Mouse (Mus musculus): ENCODE results near the gene Kcna7.
"Not testable (repeated sequence)": the region's sequence is repeated elsewhere in the genome, so short reads cannot be mapped to it uniquely, and the experiment has no call there.

Kcna7 gene

DNA sequence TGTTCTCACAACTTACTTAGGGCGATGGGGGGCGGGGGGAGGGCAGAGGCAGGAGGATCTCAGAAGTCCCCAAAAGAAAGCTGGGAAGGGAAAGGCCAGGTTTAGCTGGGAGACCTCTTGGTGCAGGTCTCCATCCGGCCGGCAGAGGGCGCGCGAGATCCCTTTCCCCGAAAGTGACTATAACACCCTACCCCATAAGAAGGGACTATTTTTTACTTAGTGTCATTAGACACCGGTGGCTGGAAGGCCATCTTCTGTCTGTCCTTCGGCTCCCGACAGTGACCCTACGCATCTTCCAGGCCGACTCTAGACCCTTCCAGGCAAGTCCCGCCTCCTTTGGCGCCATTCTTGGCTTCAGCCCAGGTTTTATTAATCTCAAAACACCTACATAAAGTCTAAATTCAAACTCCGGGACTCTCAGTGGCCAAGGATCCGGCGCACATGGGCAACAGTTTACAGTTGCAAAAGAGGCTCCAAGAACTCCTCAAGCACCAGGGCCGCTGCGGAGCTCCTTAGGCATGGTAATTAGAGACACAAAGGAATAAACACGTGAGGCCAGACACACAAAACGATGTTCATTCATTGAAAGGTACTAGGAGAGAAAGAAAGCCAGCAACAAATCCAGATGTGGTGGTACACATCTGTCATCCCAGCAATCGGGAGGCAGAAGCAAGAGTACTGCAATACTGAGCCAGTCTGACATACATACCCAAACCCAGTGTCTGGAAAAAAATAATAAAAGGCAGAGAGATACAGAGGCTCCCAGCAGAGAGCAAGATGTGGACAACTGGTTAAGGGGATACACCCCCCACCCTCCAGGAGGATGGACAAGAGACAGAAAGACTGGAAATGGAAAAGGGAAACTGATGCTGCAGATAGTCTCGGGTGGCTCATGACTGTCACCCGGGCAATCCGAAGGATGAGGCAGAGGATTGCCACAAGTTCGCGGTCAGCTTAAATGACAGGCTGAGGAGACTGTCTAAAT, at the start of gene Kcna7:
TSS of gene Kcna7 (plus strand) at position 563 of the 985 bp plus-strand sequence.
- peak; percentile 70 for DNase-seq

DNA sequence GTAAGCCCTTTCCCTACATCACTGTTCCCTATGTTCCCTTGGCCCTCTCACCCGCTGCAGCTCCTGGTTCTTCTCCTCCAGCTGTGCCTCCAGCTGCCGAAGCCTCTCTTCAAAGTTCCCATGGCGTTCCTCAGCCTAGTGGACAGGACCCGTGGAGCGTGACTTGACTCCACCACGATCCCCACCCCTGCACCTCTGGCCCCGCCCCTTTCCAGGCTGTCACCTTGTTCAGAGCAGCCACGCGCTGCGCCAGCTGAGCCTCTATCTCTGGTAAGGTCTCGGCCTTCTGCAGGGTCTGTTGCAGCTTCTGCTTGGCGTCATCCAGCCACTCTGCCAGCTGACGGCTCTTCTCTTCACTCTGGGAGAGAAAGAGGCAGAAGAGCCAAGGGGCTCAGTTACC, 49.4 kb upstream of the Kcna7 start:
- no peak for DNase-seq

GRCm38 (mm10) chr7:45359081-45359480, 46.4 kb upstream of the Kcna7 start:
- not testable (repeated sequence) for DNase-seq

DNA sequence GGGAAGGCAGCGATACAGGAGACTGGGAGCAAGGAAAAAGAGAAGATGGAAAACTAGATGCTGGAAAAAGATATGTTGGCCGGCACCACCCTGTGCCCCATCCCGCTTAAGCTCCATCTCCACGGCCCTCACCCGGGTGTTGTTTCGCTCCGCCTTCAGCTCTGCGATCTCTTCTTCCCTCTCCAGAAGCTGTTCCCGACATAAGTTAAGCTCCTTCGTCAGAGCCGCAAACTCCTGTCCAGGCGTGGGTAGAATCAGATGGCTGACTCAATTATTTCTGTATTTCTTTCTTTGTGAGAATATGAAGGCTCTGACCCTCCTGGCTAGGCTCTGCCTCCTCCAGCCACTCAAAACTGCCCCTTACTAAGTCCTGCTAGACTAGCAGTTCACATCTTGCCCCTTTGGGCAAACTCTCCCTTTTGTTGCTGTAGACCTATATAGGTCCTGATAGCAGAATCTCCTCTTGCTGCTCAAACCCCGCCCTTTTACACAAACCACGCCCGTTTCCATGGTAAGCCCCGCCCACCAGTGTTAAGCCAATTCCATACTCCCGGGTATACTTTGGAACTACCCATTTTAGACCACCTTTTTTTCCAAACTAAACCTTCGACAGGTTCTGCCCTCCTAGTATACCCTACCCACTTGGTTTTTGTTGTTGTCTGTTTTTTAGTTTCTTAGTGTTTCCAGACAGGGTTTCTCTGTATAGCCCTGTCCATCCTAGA, 44.9 kb upstream of the Kcna7 start:
- no peak for DNase-seq

GRCm38 (mm10) chr7:45361243-45361804, 44.1 kb upstream of the Kcna7 start:
- peak; percentile 81 for DNase-seq

DNA sequence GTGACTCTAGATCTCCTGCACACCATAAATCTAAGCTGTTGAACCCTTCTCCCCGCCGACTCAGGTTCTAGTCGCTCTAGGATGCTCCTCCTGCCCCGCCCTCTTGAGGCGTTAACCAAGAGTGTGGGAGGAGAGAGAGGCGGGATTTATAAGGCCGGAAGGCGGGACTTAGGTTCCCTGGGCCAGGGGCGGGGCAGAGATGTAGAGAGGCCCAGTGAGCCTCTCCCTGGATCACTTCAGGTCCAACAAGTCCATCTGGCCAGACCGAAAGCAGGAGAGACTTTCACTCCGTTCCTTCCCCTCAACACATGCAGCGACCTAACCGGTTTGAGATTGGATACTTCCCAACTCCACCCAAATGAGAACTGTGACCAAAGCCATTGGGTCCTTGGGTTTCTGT, 42.7 kb upstream of the Kcna7 start:
- DNase-seq, result no peak

DNA sequence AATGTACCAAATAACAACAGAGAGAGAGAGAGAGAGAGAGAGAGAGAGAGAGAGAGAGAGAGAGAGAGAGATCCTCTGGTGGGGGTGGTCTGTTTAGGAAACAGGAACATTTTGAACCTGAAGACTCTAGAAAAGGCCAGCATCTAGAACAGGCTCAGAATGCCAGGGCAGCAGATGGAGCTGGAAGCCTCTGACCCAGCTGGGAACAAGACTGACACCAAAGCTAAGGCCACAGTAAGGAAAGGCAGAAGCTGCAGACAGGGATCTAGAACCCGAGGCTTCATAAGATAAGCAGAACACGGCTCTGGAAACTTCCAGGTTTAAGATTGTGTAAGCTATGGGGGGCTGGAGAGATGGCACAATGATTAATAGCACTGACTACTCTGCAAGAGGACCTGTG, 41.5 kb upstream of the Kcna7 start:
- DNase-seq, result no peak

GRCm38 (mm10) chr7:45365742-45366651, 39.5 kb upstream of the Kcna7 start:
- peak; percentile 40 for DNase-seq

DNA sequence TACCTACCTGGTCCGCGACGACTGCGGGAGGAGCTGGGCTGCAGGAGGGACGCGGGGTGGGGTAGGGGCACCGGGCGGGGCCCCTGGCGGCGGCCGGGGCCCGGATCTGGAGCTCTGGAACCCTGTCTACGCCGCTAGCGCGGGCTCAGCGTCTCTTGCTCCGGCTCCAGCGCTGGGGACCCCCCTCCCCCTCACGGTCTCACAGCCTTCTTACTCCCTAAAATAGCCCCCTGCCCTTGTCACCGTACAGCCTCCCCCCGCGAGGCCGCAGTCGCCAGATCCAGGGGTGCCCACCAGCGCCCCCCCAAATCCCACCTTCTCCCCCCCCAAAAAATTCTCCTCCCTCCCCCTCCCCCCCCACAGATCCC, 38.8 kb upstream of the Kcna7 start, which contains the start of gene Ppfia3:
TSS of gene Ppfia3 (minus strand) at position 368 of the 368 bp plus-strand sequence.
- no peak for DNase-seq

GRCm38 (mm10) chr7:45367020-45367880, 38.2 kb upstream of the Kcna7 start:
- DNase-seq, result peak; percentile 98

GRCm38 (mm10) chr7:45368178-45368577, 37.3 kb upstream of the Kcna7 start:
- DNase-seq, result no peak

DNA sequence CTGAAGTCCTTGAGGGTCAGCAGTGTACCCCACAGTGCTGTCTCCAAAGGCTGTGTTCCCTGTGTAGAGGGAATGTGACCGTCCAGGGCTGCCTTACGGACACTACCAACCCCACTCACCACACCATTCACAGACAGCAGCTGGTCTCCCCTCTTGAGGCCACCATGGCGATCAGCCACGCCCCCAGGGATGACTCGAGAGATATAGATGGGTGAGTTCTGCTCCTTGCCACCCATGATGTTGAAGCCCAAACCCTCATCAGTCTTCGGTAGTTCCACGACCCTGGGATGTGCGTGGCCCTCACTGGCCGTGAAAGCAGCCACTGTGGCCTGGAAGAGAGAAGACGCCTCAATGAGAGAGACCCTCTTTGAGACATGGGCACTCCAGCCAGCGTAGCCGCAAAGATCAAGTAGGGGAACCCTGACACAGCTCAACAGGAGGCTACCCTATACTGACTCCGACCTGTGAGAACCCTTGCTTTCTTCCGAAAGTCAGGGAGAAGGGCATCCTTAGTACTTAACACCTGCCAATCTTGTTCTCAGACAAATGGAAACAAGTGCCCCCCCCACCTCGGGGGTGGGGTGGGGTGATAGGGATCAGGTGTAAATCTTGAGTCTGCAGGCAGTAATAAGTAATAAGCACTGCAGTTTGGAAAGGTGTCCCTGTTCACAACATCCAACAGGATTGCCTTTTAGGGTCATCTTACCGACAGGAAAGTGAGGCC, 36.3 kb upstream of the Kcna7 start:
- DNase-seq, result no peak

GRCm38 (mm10) chr7:45369836-45370474, 35.5 kb upstream of the Kcna7 start:
- DNase-seq, result peak; percentile 39

DNA sequence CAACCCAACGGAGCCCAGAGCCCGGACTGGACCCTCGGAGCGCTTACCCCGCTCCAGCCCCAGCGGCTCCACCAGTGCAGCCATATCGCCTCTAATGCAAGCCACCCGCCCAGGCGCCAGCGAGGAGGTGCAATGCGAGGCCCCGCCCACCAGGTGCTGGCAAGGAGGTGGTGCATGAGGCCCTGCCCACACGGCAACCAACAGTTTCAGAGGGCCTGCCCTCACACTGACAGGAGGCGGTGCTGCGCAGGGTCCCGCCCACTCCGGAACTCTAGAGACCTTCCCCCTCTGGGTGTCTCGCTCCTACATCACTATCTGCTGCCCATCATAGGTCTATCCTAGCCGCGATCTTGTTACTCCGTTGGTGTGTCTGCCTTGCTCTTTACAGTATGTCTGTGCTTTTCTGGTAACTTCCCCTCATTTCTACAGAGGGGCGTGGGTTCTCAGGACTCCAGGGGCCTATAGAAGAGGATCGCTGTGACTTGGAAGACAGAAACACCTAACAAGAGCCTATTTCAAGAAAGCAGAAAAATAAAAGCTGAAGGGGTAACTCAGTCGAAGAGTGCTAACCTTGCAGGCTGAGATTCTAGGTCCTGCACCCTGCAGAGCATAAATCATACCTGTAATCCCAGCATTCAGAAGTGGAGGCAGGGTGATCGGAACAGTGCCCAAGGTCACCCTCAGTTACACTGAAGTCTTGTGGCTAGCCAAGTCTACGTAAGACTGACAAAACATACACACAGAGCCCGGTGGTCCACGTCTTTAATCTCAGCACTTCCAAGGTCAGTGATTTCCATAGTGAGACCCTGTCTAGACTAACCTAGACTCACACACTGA, 34.8 kb upstream of the Kcna7 start, which contains the start of gene Lin7b:
TSS of gene Lin7b (minus strand) at position 109 of the 837 bp plus-strand sequence.
- peak; percentile 90 for DNase-seq

GRCm38 (mm10) chr7:45372371-45372770, 33.1 kb upstream of the Kcna7 start:
- DNase-seq, result no peak

DNA sequence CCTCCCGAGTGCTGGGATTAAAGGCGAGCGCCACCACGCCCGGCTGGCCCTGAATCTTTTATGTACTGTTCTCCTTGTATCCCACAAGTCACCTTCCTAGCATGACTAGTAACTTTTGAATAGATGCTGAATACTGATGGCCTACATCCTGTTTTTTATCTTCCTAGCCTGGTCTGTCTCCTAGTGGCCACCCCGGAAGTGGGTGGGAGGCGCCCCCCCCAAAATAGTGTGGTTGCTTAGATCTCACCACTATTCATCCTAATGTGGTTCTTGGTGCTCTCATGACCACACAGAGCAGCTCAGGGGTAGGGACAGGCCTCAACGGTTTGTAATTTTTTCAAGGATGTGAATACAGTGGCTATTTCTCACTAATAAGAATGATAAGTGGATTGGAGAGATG, 30.8 kb upstream of the Kcna7 start:
- DNase-seq, result no peak

DNA sequence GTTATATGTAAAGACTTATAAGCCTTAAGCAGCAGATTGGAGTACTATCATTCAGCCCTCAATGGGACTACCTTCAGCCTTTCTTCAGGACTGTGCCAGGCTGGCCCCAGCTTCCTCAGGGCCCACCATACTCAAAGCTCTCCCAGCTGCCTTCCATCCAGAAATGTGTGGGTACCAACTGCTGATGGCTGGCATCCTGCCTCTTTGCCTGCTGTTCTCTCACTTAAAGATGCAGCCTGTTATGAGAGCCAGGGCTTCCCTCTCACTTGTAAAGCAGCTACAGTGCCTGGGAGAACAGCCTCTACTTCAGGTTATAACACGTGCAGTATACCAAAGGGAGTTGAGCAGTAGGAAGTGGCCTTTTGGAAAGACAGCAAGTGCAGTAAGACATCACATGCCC, 29.4 kb upstream of the Kcna7 start:
- peak; percentile 42 for DNase-seq

GRCm38 (mm10) chr7:45386077-45386476, 19.4 kb upstream of the Kcna7 start:
- no peak for DNase-seq

GRCm38 (mm10) chr7:45395129-45395541, 10.3 kb upstream of the Kcna7 start:
- peak; percentile 63 for DNase-seq

Data from right cerebral cortex, postnatal 14 days (tissue).